Mouse (Mus musculus): ENCODE results near the gene Pqlc2.

DNA sequence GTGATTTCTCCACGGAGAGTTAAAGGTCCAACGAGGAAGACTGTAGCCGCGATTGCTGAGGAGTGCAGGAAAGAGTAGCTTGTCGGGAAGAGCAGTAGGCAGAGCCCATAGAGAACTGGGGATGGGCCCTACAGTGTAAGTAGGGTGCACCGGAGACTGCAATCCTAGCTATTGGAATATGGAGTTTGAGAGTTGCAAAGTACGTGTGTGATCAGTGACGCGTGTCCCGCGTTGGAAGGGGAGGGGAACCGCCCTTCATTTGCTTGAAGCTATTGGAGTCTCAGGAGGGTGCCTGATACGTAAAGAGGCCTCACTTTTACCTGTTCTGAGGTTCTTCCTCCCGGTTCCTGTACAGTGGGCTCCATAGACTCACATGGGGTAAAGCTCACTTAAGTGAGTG is 1.2 kb upstream of the Pqlc2 start:
- TF ChIP-seq POLR2A (IDR thresholded peaks at IDR 0.05; ENCODE audit: insufficient read length, low read depth) (no peak), TCF3 (IDR thresholded peaks at IDR 0.05; ENCODE audit: insufficient read length, low read depth) (no peak), POLR2AphosphoS2 (IDR thresholded peaks at IDR 0.05; ENCODE audit: insufficient read length, low read depth) (no peak), E2F4 (IDR thresholded peaks at IDR 0.05; ENCODE audit: insufficient read depth) (no peak), USF1 (IDR thresholded peaks at IDR 0.05; ENCODE audit: low read depth) (no peak), SRF (IDR thresholded peaks at IDR 0.05; ENCODE audit: control insufficient read depth, insufficient read length, low read depth) (no peak), MAX (IDR thresholded peaks at IDR 0.05; ENCODE audit: low read depth) (no peak), MYOD1 (IDR thresholded peaks at IDR 0.05; ENCODE audit: control insufficient read depth in 1 of 3, insufficient read length in 2 of 3, low read depth in 2 of 3) (no peak), MYOG (IDR thresholded peaks at IDR 0.05; ENCODE audit: control insufficient read depth in 1 of 3, insufficient read depth in 1 of 3, insufficient read length in 2 of 3, low read depth in 2 of 3) (no peak)

Measured in myocyte (in vitro differentiated cells).